Mouse (Mus musculus) MN1 (cell line): ENCODE measurements around the gene Gal.

ENCODE experiments used
- DNase-seq: peaks from one replicate; pipeline ENCODE4 v3.0.0-alpha.2; 2016; ENCODE audit warnings: low spot score

Gene Gal

DNA sequence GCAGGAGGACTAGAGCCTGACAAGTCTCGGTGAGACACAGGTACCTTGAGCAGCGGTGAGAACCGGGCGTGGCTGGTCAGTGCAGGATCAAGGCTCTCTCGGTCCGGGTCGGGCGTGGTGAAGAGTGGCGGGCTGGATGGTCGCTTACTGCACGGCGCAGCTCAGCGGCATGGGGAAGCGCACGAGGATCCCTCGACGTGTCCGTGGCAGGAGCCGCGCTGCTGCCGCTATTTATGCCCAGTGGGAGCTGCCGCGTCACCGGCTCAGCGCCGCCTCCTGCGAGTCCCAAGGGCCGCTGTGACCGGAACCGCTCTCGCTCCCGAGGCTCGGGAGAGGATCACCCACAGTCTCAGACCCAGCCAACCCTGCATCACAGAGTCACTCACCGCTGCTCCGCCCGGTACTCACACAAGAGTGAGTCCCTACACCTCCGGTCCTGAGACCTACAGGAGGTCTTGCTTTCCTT, at the start of gene Gal:
Gene Gal (minus strand): TSS at position 277 of the 466 bp plus-strand sequence.
- DNase-seq: no peak

GRCm38 (mm10) chr19:3459986-3460385, 45.6 kb upstream of the Gal start:
- no peak for DNase-seq

DNA sequence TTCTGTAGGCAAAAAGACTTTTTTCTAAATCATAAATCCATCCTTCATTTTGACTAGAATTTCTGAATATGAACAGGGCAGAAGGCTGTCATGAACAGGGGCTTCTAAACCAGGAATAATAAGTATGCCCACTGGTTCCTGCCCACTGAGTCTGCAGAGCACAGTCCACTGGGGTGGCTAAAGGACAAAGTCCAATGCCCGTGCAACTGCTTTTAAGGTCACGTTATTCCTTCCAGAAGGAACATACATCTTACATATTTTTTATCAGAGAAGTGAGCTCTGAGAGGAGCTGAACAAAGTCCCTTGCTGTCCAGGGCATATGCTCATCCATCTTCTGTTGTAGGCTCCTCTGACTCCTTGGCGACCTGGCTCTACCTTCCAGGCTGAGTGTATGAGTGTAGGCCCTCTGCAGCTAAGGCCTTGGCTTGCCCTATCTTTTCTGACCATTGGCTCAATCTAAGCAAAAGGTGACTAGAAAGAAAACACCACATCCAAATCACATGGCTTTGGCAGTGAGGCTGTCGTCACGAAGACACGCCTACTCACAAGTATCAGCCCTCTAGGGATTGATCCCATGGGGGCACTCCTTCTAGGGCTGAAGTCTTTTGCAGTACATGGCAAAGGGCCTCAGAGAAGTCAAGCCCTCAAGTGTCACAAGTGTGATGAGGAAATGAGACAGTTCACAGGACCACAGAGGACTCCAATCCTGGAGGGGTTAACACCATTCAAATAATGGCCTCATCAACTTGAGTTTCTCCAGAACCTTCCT, 44.2 kb upstream of the Gal start:
- no peak for DNase-seq

GRCm38 (mm10) chr19:3457700-3458099, 43.4 kb upstream of the Gal start:
- DNase-seq: no peak

GRCm38 (mm10) chr19:3451649-3452048, 37.3 kb upstream of the Gal start:
- no peak for DNase-seq

GRCm38 (mm10) chr19:3451170-3451569, 36.8 kb upstream of the Gal start:
- peak; percentile 80 for DNase-seq

GRCm38 (mm10) chr19:3450714-3451113, 36.4 kb upstream of the Gal start:
- DNase-seq: no peak

GRCm38 (mm10) chr19:3449248-3449647, 34.9 kb upstream of the Gal start:
- DNase-seq: no peak

DNA sequence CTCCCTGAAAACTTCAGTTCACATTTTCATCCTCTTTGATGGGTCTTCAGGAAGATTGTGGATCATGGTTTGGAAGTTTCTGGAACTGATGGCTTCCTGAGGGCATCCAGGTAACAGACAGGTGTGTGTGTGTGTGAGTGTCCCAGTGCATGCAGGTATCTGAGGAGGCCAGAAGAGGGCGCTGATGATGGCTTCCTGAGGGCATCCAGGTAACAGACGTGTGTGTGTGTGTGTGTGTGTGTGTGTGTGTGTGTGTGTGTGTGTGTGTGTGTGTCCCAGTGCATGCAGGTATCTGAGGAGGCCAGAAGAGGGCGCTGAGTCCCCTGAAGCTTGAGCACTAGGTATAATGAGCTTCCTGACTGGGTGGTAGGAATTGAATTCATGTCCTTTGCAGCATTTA, 33.0 kb upstream of the Gal start:
- no peak for DNase-seq

DNA sequence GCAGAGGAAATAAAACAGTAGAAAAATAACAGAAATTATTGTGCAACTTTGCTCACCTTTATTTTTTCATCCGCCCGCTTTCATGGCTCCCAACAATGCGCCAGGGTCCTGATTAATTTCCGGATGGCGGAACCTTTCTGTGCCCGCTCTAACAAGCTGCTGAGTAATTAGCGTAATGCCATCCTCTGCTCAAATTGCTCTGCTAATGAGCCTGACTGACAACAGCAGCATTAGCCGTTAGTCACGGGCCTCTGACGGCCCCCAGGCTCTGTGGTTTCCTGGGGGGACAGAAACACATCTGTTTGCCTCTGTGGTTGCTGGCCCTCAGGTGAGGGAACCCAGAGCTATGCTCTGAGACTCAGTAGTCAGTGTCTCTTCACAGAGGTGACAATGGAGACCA, 26.7 kb upstream of the Gal start:
- DNase-seq: no peak

GRCm38 (mm10) chr19:3440667-3441066, 26.3 kb upstream of the Gal start:
- no peak for DNase-seq

- no peak for DNase-seq
Measured at GRCm38 (mm10) chr19:3437980-3438379, 23.6 kb upstream of the Gal start.

- DNase-seq: no peak
Measured at GRCm38 (mm10) chr19:3436840-3437239, 22.5 kb upstream of the Gal start.

- DNase-seq: no peak
Measured at GRCm38 (mm10) chr19:3435824-3436223, 21.5 kb upstream of the Gal start.

- no peak for DNase-seq
Measured at GRCm38 (mm10) chr19:3434641-3435040, 20.3 kb upstream of the Gal start.

DNA sequence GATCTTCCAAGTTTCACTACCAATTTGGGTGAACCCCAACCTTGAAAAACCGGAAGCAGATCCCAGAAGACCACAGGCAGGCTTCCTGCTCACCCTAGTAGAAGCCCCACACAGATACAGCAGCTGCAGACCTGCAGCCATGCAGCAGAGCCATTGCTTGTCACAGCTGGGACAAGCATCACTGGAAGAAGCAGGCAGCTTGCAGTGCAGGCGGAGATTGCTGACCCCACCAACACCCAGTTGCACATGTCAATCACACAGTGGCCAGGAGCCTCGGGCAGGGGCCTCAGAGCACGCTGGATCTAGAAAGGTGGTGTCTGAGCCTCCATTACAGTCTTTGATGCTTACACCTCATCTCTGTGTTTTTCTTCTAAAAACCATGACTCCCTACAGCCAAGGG, 19.8 kb upstream of the Gal start:
- no peak for DNase-seq

DNA sequence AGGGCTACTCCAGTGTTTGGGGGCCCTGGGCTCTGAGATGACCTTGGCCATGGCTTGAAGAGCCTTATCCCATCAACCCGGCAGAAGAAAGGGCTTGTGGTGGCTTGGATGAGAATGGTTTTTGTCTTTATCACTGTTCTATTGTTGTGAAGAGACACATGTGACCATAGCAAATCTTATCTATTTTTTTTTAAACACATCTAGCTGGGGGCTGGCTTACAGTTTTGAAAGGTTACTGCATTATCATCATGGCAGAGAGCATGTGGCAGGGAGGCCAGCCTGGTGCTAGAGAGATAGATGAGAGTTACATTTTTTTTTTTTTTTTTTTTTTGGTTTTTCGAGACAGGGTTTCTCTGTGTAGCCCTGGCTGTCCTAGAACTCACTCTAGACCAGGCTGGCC, 17.6 kb upstream of the Gal start:
- DNase-seq: no peak

- DNase-seq: no peak
Measured at GRCm38 (mm10) chr19:3431066-3431465, 16.7 kb upstream of the Gal start.

DNA sequence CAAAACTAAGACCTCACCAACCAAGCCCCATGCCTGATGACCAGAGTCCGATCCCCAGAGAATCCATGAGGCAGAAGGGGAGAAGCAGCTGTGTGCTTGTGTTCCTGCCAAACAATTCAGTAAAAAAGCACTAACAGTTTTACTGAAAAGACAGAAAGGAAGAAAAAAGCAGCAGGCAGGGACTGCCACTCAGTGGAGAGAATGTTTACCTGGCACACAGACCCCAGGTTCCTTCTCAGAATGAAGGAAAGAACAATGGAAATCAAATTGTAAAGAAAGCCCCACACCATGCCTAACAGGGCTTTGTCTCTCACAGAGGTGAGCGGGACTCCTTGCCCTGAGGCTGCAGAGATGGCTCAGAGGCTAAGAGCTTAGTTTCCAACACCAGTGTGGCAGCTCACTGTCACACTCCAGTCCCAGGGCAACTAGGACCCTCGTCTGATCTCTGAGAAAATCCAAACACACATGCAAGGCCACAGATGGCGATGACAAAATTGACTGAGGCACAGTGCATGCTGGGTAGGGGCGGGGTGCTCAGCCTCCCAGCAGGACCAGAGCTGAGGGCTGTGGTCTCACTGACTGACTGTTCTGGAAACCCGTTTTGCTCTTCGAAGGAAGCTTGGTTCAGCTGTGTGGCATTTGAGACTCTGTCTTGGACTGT, 14.9 kb upstream of the Gal start:
- DNase-seq: no peak

GRCm38 (mm10) chr19:3428057-3428830, 13.9 kb upstream of the Gal start:
- DNase-seq: no peak

DNA sequence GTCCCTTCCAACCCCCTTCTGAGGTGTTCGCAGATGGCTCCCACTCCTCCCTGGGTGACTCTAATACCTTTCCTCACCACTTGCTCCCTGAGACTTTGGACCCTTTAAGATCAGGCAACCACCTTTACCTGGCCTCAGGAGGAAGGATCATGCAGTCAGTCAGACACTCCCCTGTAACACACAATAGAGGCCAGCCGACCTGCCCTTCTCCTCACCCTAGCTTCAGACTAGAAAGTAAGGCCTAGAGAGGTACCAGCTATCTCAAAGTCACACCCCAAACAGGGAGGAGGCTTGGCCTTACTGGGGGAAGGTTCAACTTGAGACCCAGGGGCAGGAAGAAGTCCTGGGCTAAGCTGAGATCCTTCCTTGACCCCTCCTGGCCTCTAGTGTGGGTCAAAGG, 9.9 kb upstream of the Gal start:
- no peak for DNase-seq

DNA sequence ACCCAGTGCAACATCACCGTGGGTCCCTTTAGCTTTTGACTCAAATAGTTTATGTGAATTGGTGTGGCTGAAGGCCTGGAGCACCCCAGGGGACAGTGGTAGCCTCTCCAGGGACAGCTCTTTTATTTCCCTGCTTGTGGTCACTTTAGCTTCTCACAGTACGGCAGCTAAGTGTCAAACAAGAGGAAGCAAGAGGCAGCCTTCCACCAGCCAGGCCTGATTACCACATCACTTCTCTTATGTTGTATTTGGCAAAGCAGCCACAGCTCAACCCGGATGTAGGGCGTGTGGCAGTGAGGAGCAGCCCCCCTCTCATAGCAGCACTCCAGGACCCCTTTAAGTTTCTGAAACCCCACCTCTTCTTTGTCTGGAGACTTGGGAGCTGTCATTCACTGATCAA, 8.6 kb upstream of the Gal start:
- no peak for DNase-seq

GRCm38 (mm10) chr19:3422488-3422887, 8.1 kb upstream of the Gal start:
- DNase-seq: no peak
